21 mouse cellular contexts compared by ENCODE assay signal in the genomic region with DNA sequence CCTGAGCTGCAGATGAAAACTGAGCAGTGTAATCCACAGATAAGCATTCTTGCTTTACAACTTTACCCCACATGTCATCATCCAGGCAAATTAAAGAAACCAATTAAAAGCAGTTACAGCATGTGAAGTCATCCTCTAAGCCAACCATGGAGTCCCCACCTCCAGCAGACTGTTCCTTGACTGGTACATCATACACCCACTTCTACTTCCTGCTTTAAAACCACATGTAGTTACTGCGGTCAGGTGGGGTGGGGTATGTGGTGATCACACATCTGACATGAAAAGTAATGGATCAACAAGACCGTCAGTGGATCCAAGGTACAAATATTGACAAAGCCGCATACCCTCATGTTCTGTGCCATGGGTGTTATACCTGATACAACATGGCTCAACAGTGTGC. TPM values are rescaled to one million over a fixed set of nuclear protein-coding genes. Genes with fewer than 3 reads are reported as not detected.
"Had no signal": no experiment of that assay in that cellular context is flagged by ENCODE, and none has a peak within 500 bp of the region (broad histone marks: within the 10 kb centered on the region; RNA-seq: fewer than 3 reads in every experiment).

No protein-coding gene starts in this region.

- ATAC-seq: intestine, postnatal 0 days; midbrain, embryonic 13.5 days; midbrain, embryonic 16.5 days had no signal

- H3K36me3 ChIP-seq: liver, embryonic 13.5 days; midbrain, embryonic 10.5 days; midbrain, embryonic 13.5 days; neural tube, embryonic 13.5 days; stomach, embryonic 15.5 days had no signal

- H3K4me3 ChIP-seq: liver, embryonic 13.5 days; megakaryocyte, embryonic 14.5 days; midbrain, embryonic 10.5 days; midbrain, embryonic 13.5 days; neural tube, embryonic 13.5 days; stomach, embryonic 15.5 days had no signal

- H3K9me3 ChIP-seq: liver, embryonic 13.5 days; midbrain, embryonic 10.5 days; midbrain, embryonic 13.5 days; neural tube, embryonic 13.5 days; stomach, embryonic 15.5 days had no signal

- H3K9ac ChIP-seq: liver, embryonic 13.5 days; midbrain, embryonic 13.5 days; neural tube, embryonic 13.5 days; stomach, embryonic 15.5 days had no signal

- H3K27me3 ChIP-seq: liver, embryonic 13.5 days; megakaryocyte, embryonic 14.5 days; midbrain, embryonic 13.5 days; neural tube, embryonic 13.5 days; stomach, embryonic 15.5 days had no signal

- H3K27ac ChIP-seq: liver, embryonic 13.5 days; macrophage; midbrain, embryonic 10.5 days; midbrain, embryonic 13.5 days; neural tube, embryonic 13.5 days; stomach, embryonic 15.5 days had no signal

- H3K4me1 ChIP-seq: liver, embryonic 13.5 days; megakaryocyte, embryonic 14.5 days; midbrain, embryonic 10.5 days; midbrain, embryonic 13.5 days; neural tube, embryonic 13.5 days; stomach, embryonic 15.5 days had no signal

- H3K4me2 ChIP-seq: liver, embryonic 13.5 days; midbrain, embryonic 13.5 days; neural tube, embryonic 13.5 days; stomach, embryonic 15.5 days had no signal

- DNase-seq: kidney, adult 2 months; kidney, postnatal 10 days; kidney, postnatal 36 days; layer of hippocampus, adult 9-11 months; liver, embryonic 13.5 days; lung, adult 2 months; lung, postnatal 14 days; retina, postnatal 1 day; right cerebral cortex, postnatal 25 days; spleen, adult 18-20 months; thymus, postnatal 25 days had no signal

RNA-seq across cellular contexts. Expression of a gene that starts 21.3 kb away (rescaled TPM):
- total RNA-seq: neutrophil, adult 5-6 weeks had no signal
- polyA plus RNA-seq: kidney, adult 2 months; liver, adult 2 months; lung, adult 2 months; macrophage had no signal
